Mouse (Mus musculus): ENCODE data around the gene Snrpf. TPM values are rescaled to one million over a fixed set of nuclear protein-coding genes. Genes with fewer than 3 reads are reported as not detected.
A peak's percentile ranks its signal among the peaks of the same experiment; 100 is the strongest.

The Snrpf gene
- polyA plus RNA-seq, 1 experiment from 2014 or later, result 70.9 TPM

- ATAC-seq (replicated peaks; ENCODE audit: extremely low read depth, insufficient read depth, low FRiP score), result no peak
- peaks cover 7% of the 10 kb centered on the region for H3K4me1 ChIP-seq (ENCODE audit: control insufficient read depth, insufficient read depth, low read length)
- no peak overlapping the region for H3K4me2 ChIP-seq (ENCODE audit: low read depth, low read length)
- no peaks in the 10 kb centered on the region for H3K9me3 ChIP-seq (replicated peaks; ENCODE audit: control insufficient read depth, low read length)
- no peak overlapping the region for H3K9ac ChIP-seq (ENCODE audit: low read length)
- no peaks in the 10 kb centered on the region for H3K36me3 ChIP-seq (ENCODE audit: control insufficient read depth, insufficient read depth)
- H3K27ac ChIP-seq (ENCODE audit: low read length), result no peak overlapping the region
- 82% methylated on average over 5 of the region's 5 CpGs for WGBS
- H3K27me3 ChIP-seq (ENCODE audit: control insufficient read depth, insufficient read depth, low read length), result no peaks in the 10 kb centered on the region
- H3K4me3 ChIP-seq (ENCODE audit: low read length), result no peak overlapping the region
These were observed 45.3 kb downstream of the Snrpf start for GRCm38 (mm10) chr10:93544172-93544571.

GRCm38 (mm10) chr10:93543176-93543575 lies 46.3 kb downstream of the Snrpf start:
- no peak for ATAC-seq (replicated peaks; ENCODE audit: extremely low read depth, insufficient read depth, low FRiP score)
- no peaks in the 10 kb centered on the region for H3K36me3 ChIP-seq (ENCODE audit: control insufficient read depth, insufficient read depth)
- H3K9me3 ChIP-seq (replicated peaks; ENCODE audit: control insufficient read depth, low read length), result no peaks in the 10 kb centered on the region
- H3K27ac ChIP-seq (ENCODE audit: low read length), result no peak overlapping the region
- peaks cover 7% of the 10 kb centered on the region for H3K4me1 ChIP-seq (ENCODE audit: control insufficient read depth, insufficient read depth, low read length)
- no peak overlapping the region for H3K9ac ChIP-seq (ENCODE audit: low read length)
- no peak overlapping the region for H3K4me3 ChIP-seq (ENCODE audit: low read length)
- 67% methylated on average over 6 of the region's 6 CpGs for WGBS
- no peak overlapping the region for H3K4me2 ChIP-seq (ENCODE audit: low read depth, low read length)
- 0 out of 2 replicates have a peak, but pooled peaks cover 3% of the 10 kb centered on the region for H3K27me3 ChIP-seq (ENCODE audit: control insufficient read depth, insufficient read depth, low read length)

- ATAC-seq (replicated peaks; ENCODE audit: extremely low read depth, insufficient read depth, low FRiP score), result no peak
- no peak overlapping the region for H3K9ac ChIP-seq (ENCODE audit: low read length)
These were observed 47.1 kb downstream of the Snrpf start for GRCm38 (mm10) chr10:93542356-93542755.

GRCm38 (mm10) chr10:93541585-93541984 lies 47.9 kb downstream of the Snrpf start:
- no peaks in the 10 kb centered on the region for H3K36me3 ChIP-seq (ENCODE audit: control insufficient read depth, insufficient read depth)
- WGBS, result 77% methylated on average over 1 of the region's 1 CpGs
- 0 out of 2 replicates have a peak, but pooled peaks cover 5% of the 10 kb centered on the region for H3K27me3 ChIP-seq (ENCODE audit: control insufficient read depth, insufficient read depth, low read length)
- peaks cover 7% of the 10 kb centered on the region for H3K4me1 ChIP-seq (ENCODE audit: control insufficient read depth, insufficient read depth, low read length)
- H3K27ac ChIP-seq (ENCODE audit: low read length), result no peak overlapping the region
- H3K4me3 ChIP-seq (ENCODE audit: low read length), result no peak overlapping the region
- no peak overlapping the region for H3K4me2 ChIP-seq (ENCODE audit: low read depth, low read length)
- H3K9ac ChIP-seq (ENCODE audit: low read length), result no peak overlapping the region
- no peak for ATAC-seq (replicated peaks; ENCODE audit: extremely low read depth, insufficient read depth, low FRiP score)
- no peaks in the 10 kb centered on the region for H3K9me3 ChIP-seq (replicated peaks; ENCODE audit: control insufficient read depth, low read length)

More at GRCm38 (mm10) chr10:93542356-93542755, 47.1 kb downstream of the Snrpf start:
- Histone ChIP-seq H3K27me3 (ENCODE audit: control insufficient read depth, insufficient read depth, low read length) (0 out of 2 replicates have a peak, but pooled peaks cover 5% of the 10 kb centered on the region), H3K36me3 (ENCODE audit: control insufficient read depth, insufficient read depth) (no peaks in the 10 kb centered on the region), H3K4me3 (ENCODE audit: low read length) (no peak overlapping the region), H3K27ac (ENCODE audit: low read length) (no peak overlapping the region), H3K9me3 (replicated peaks; ENCODE audit: control insufficient read depth, low read length) (no peaks in the 10 kb centered on the region), H3K4me2 (ENCODE audit: low read depth, low read length) (no peak overlapping the region), H3K4me1 (ENCODE audit: control insufficient read depth, insufficient read depth, low read length) (peaks cover 7% of the 10 kb centered on the region)
- 67% methylated on average over 4 of the region's 4 CpGs for whole genome bisulfite sequencing

GRCm38 (mm10) chr10:93540431-93541210 lies 48.9 kb downstream of the Snrpf start, which contains the start of gene Ccdc38:
Ccdc38 (plus strand) TSS chr10:93540632.
- H3K9ac ChIP-seq (ENCODE audit: low read length), result peak within 1 kb of the TSS; percentile 68
- no peaks in the 10 kb centered on the region for H3K9me3 ChIP-seq (replicated peaks; ENCODE audit: control insufficient read depth, low read length)
- WGBS, result 47% methylated on average over 17 of the region's 17 CpGs
- ATAC-seq (replicated peaks; ENCODE audit: extremely low read depth, insufficient read depth, low FRiP score), result no peak
- H3K4me3 ChIP-seq (ENCODE audit: low read length), result peak within 1 kb of the TSS; percentile 55
- peaks cover 7% of the 10 kb centered on the region for H3K4me1 ChIP-seq (ENCODE audit: control insufficient read depth, insufficient read depth, low read length)
- 0 out of 2 replicates have a peak, but pooled peaks cover 5% of the 10 kb centered on the region for H3K27me3 ChIP-seq (ENCODE audit: control insufficient read depth, insufficient read depth, low read length)
- no peak within 1 kb of the TSS for H3K27ac ChIP-seq (ENCODE audit: low read length)
- H3K4me2 ChIP-seq (ENCODE audit: low read depth, low read length), result peak within 1 kb of the TSS; percentile 88
- H3K36me3 ChIP-seq (ENCODE audit: control insufficient read depth, insufficient read depth), result no peaks in the 10 kb centered on the region

GRCm38 (mm10) chr10:93539775-93540430 lies 49.6 kb downstream of the Snrpf start, which contains the start of gene Amdhd1:
Amdhd1 (minus strand) TSS chr10:93540033.
- H3K36me3 ChIP-seq (ENCODE audit: control insufficient read depth, insufficient read depth), result no peaks in the 10 kb centered on the region
- H3K4me2 ChIP-seq (ENCODE audit: low read depth, low read length), result peak within 1 kb of the TSS; percentile 88
- WGBS, result 2% methylated on average over 35 of the region's 35 CpGs
- H3K27me3 ChIP-seq (ENCODE audit: control insufficient read depth, insufficient read depth, low read length), result 0 out of 2 replicates have a peak, but pooled peaks cover 5% of the 10 kb centered on the region
- no peak within 1 kb of the TSS for H3K27ac ChIP-seq (ENCODE audit: low read length)
- H3K4me3 ChIP-seq (ENCODE audit: low read length), result peak within 1 kb of the TSS; percentile 55
- H3K9ac ChIP-seq (ENCODE audit: low read length), result peak within 1 kb of the TSS; percentile 68
- peaks cover 7% of the 10 kb centered on the region for H3K4me1 ChIP-seq (ENCODE audit: control insufficient read depth, insufficient read depth, low read length)
- peak; percentile 95 for ATAC-seq (replicated peaks; ENCODE audit: extremely low read depth, insufficient read depth, low FRiP score)
- H3K9me3 ChIP-seq (replicated peaks; ENCODE audit: control insufficient read depth, low read length), result no peaks in the 10 kb centered on the region

- H3K9ac ChIP-seq (ENCODE audit: low read length), result no peak overlapping the region
- H3K4me2 ChIP-seq (ENCODE audit: low read depth, low read length), result no peak overlapping the region
- no peak overlapping the region for H3K4me3 ChIP-seq (ENCODE audit: low read length)
- 73% methylated on average over 6 of the region's 6 CpGs for whole genome bisulfite sequencing
- ATAC-seq (replicated peaks; ENCODE audit: extremely low read depth, insufficient read depth, low FRiP score), result no peak
- no peaks in the 10 kb centered on the region for H3K36me3 ChIP-seq (ENCODE audit: control insufficient read depth, insufficient read depth)
- H3K9me3 ChIP-seq (replicated peaks; ENCODE audit: control insufficient read depth, low read length), result no peaks in the 10 kb centered on the region
- no peak overlapping the region for H3K27ac ChIP-seq (ENCODE audit: low read length)
- H3K27me3 ChIP-seq (ENCODE audit: control insufficient read depth, insufficient read depth, low read length), result peaks cover 5% of the 10 kb centered on the region; the same call in 1 of the 2 replicates
- H3K4me1 ChIP-seq (ENCODE audit: control insufficient read depth, insufficient read depth, low read length), result peaks cover 10% of the 10 kb centered on the region
These were observed 50.7 kb downstream of the Snrpf start for GRCm38 (mm10) chr10:93538818-93539217.

GRCm38 (mm10) chr10:93538287-93538686 lies 51.2 kb downstream of the Snrpf start:
- H3K9ac ChIP-seq (ENCODE audit: low read length), result no peak overlapping the region
- no peak overlapping the region for H3K4me2 ChIP-seq (ENCODE audit: low read depth, low read length)
- ATAC-seq (replicated peaks; ENCODE audit: extremely low read depth, insufficient read depth, low FRiP score), result no peak
- no peaks in the 10 kb centered on the region for H3K9me3 ChIP-seq (replicated peaks; ENCODE audit: control insufficient read depth, low read length)
- no peak overlapping the region for H3K4me3 ChIP-seq (ENCODE audit: low read length)
- H3K27ac ChIP-seq (ENCODE audit: low read length), result no peak overlapping the region
- 77% methylated on average over 2 of the region's 2 CpGs for WGBS
- H3K4me1 ChIP-seq (ENCODE audit: control insufficient read depth, insufficient read depth, low read length), result peaks cover 10% of the 10 kb centered on the region
- H3K27me3 ChIP-seq (ENCODE audit: control insufficient read depth, insufficient read depth, low read length), result peaks cover 5% of the 10 kb centered on the region; the same call in 1 of the 2 replicates
- H3K36me3 ChIP-seq (ENCODE audit: control insufficient read depth, insufficient read depth), result no peaks in the 10 kb centered on the region

All from heart, embryonic 16.5 days (tissue).